Mouse (Mus musculus): ENCODE measurements around the gene Trmu. TPM values are rescaled to one million over a fixed set of nuclear protein-coding genes. Genes with fewer than 3 reads are reported as not detected.

Gene Trmu
- polyA plus RNA-seq, 1 experiment, result 73.4 TPM

GRCm38 (mm10) chr15:85913605-85914004 lies 34.5 kb downstream of the Trmu start:
- TF ChIP-seq POLR2A (IDR thresholded peaks at IDR 0.05; ENCODE audit: borderline replicate concordance, insufficient read depth, low read length) (no peak), CTCF (IDR thresholded peaks at IDR 0.05; ENCODE audit: borderline replicate concordance, insufficient read depth, low read depth, low read length) (peak; percentile 67)
- Histone ChIP-seq H3K27ac (ENCODE audit: insufficient read depth, low read length) (no peak overlapping the region), H3K27me3 (ENCODE audit: control insufficient read depth, insufficient read depth, low read length) (no peaks in the 10 kb centered on the region), H3K4me1 (ENCODE audit: control insufficient read depth, insufficient read depth, low read length) (no peaks in the 10 kb centered on the region), H3K4me3 (replicated peaks; ENCODE audit: insufficient read depth, low read depth, low read length) (no peak overlapping the region)
- peak in 1 of 2 experiments; percentile 39 for DNase-seq
- WGBS, result 38% methylated on average over 2 of the region's 2 CpGs

- TF ChIP-seq POLR2A (IDR thresholded peaks at IDR 0.05; ENCODE audit: borderline replicate concordance, insufficient read depth, low read length), result no peak
- no peak for TF ChIP-seq CTCF (IDR thresholded peaks at IDR 0.05; ENCODE audit: borderline replicate concordance, insufficient read depth, low read depth, low read length)
- WGBS, result 68% methylated on average over 8 of the region's 8 CpGs
- H3K27me3 ChIP-seq (ENCODE audit: control insufficient read depth, insufficient read depth, low read length), result no peaks in the 10 kb centered on the region
- H3K27ac ChIP-seq (ENCODE audit: insufficient read depth, low read length), result no peak overlapping the region
- no peak for DNase-seq
- H3K4me3 ChIP-seq (replicated peaks; ENCODE audit: insufficient read depth, low read depth, low read length), result no peak overlapping the region
- H3K4me1 ChIP-seq (ENCODE audit: control insufficient read depth, insufficient read depth, low read length), result peaks cover 10% of the 10 kb centered on the region
Observed at GRCm38 (mm10) chr15:85919191-85919891, 40.2 kb downstream of the Trmu start.

- H3K27ac ChIP-seq (ENCODE audit: insufficient read depth, low read length), result no peak overlapping the region
- DNase-seq, result no peak
- no peak overlapping the region for H3K4me3 ChIP-seq (replicated peaks; ENCODE audit: insufficient read depth, low read depth, low read length)
- 80% methylated on average over 8 of the region's 8 CpGs for WGBS
- peaks cover 10% of the 10 kb centered on the region for H3K4me1 ChIP-seq (ENCODE audit: control insufficient read depth, insufficient read depth, low read length)
- no peaks in the 10 kb centered on the region for H3K27me3 ChIP-seq (ENCODE audit: control insufficient read depth, insufficient read depth, low read length)
- no peak for TF ChIP-seq POLR2A (IDR thresholded peaks at IDR 0.05; ENCODE audit: borderline replicate concordance, insufficient read depth, low read length)
- TF ChIP-seq CTCF (IDR thresholded peaks at IDR 0.05; ENCODE audit: borderline replicate concordance, insufficient read depth, low read depth, low read length), result no peak
Observed at GRCm38 (mm10) chr15:85919892-85920248, 40.8 kb downstream of the Trmu start.

GRCm38 (mm10) chr15:85921855-85922254 lies 42.7 kb downstream of the Trmu start:
- no peaks in the 10 kb centered on the region for H3K27me3 ChIP-seq (ENCODE audit: control insufficient read depth, insufficient read depth, low read length)
- peaks cover 10% of the 10 kb centered on the region for H3K4me1 ChIP-seq (ENCODE audit: control insufficient read depth, insufficient read depth, low read length)
- TF ChIP-seq POLR2A (IDR thresholded peaks at IDR 0.05; ENCODE audit: borderline replicate concordance, insufficient read depth, low read length) (no peak), CTCF (IDR thresholded peaks at IDR 0.05; ENCODE audit: borderline replicate concordance, insufficient read depth, low read depth, low read length) (no peak)
- 86% methylated on average over 11 of the region's 11 CpGs for WGBS
- DNase-seq, result no peak
- no peak overlapping the region for H3K27ac ChIP-seq (ENCODE audit: insufficient read depth, low read length)
- H3K4me3 ChIP-seq (replicated peaks; ENCODE audit: insufficient read depth, low read depth, low read length), result no peak overlapping the region

GRCm38 (mm10) chr15:85928161-85928560 lies 49.0 kb downstream of the Trmu start:
- TF ChIP-seq POLR2A (IDR thresholded peaks at IDR 0.05; ENCODE audit: borderline replicate concordance, insufficient read depth, low read length) (no peak), CTCF (IDR thresholded peaks at IDR 0.05; ENCODE audit: borderline replicate concordance, insufficient read depth, low read depth, low read length) (no peak)
- DNase-seq, result no peak
- Histone ChIP-seq H3K4me3 (replicated peaks; ENCODE audit: insufficient read depth, low read depth, low read length) (no peak overlapping the region), H3K27me3 (ENCODE audit: control insufficient read depth, insufficient read depth, low read length) (no peaks in the 10 kb centered on the region), H3K27ac (ENCODE audit: insufficient read depth, low read length) (no peak overlapping the region), H3K4me1 (ENCODE audit: control insufficient read depth, insufficient read depth, low read length) (no peaks in the 10 kb centered on the region)
- 31% methylated on average over 12 of the region's 12 CpGs for WGBS

GRCm38 (mm10) chr15:85935627-85936049 lies 56.5 kb downstream of the Trmu start:
- H3K27ac ChIP-seq (ENCODE audit: insufficient read depth, low read length), result no peak overlapping the region
- no peak overlapping the region for H3K4me3 ChIP-seq (replicated peaks; ENCODE audit: insufficient read depth, low read depth, low read length)
- no peaks in the 10 kb centered on the region for H3K27me3 ChIP-seq (ENCODE audit: control insufficient read depth, insufficient read depth, low read length)
- H3K4me1 ChIP-seq (ENCODE audit: control insufficient read depth, insufficient read depth, low read length), result no peaks in the 10 kb centered on the region
- WGBS, result 57% methylated on average over 5 of the region's 5 CpGs
- no peak for TF ChIP-seq POLR2A (IDR thresholded peaks at IDR 0.05; ENCODE audit: borderline replicate concordance, insufficient read depth, low read length)
- TF ChIP-seq CTCF (IDR thresholded peaks at IDR 0.05; ENCODE audit: borderline replicate concordance, insufficient read depth, low read depth, low read length), result no peak
- DNase-seq, result no peak

Other genes with a start within 250 kb of the Trmu start
- 1.1 and 1.5 TPM in 2 replicates for gene Ppara, start 144.3 kb upstream of the Trmu start, polyA plus RNA-seq (2012; rRNA removed)
- gene Cdpf1, start 67.6 kb upstream of the Trmu start, polyA plus RNA-seq (2012; rRNA removed), result 21.6 and 24.1 TPM in 2 replicates
- gene Pkdrej, start 57.6 kb upstream of the Trmu start, polyA plus RNA-seq (2012; rRNA removed), result 0.21 and 0.25 TPM in 2 replicates
- 5.1 and 6.1 TPM in 2 replicates for gene Ttc38, start 47.0 kb upstream of the Trmu start, polyA plus RNA-seq (2012; rRNA removed)
- gene Gtse1, start 19.6 kb upstream of the Trmu start, polyA plus RNA-seq (2012; rRNA removed), result 0.64 and 0.79 TPM in 2 replicates
- gene Celsr1, start 154.5 kb downstream of the Trmu start, polyA plus RNA-seq (2012; rRNA removed), result 0.49 and 0.60 TPM in 2 replicates
- gene Gramd4, start 178.4 kb downstream of the Trmu start, polyA plus RNA-seq (2012; rRNA removed), result 36.0 and 40.4 TPM in 2 replicates

Measured in cerebellum, adult 2 months (tissue).